In the genomic region with DNA sequence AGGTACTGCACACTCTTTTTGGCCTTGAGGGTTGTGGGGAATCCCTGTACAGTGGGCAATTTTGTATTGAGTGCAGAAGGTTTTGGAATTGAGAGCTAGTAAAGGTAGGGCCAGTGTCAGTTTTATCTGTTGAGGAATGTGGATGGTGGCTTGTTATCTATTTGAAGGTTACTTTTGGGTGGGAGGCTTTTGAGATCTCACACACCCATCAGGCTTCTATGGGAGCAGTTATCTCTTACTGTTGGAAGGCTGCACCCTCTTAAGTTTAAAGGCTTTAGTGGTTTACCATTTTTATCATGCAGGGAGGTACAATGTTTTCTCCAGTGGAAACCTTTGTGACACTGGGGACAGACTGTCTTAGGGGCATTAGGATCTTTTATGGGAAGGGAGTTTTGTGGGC, we compare ENCODE assay signal across 21 mouse cellular contexts. TPM values are rescaled to one million over a fixed set of nuclear protein-coding genes. Genes with fewer than 3 reads are reported as not detected.
DNase-seq lines count a peak whose midpoint lies in the region; ATAC-seq and TF ChIP-seq lines count a peak whose summit lies in the region.
"Had no signal": no experiment of that assay in that cellular context is flagged by ENCODE, and none has a peak within 500 bp of the region (broad histone marks: within the 10 kb centered on the region; RNA-seq: fewer than 3 reads in every experiment).

No protein-coding gene starts in this region.

- no peak for TF ChIP-seq CTCF in MEL (IDR thresholded peaks at IDR 0.05 in 2 of 3, conservative IDR thresholded peaks at IDR 0.05 in 1 of 3; ENCODE audit: control insufficient read depth in 1 of 3, insufficient read depth in 1 of 3, low read depth in 2 of 3, low read length in 3 of 3, poor library complexity in 1 of 3, severe bottlenecking in 1 of 3)

- peaks cover 49 to 50% of the 10 kb centered on the region in 2 experiments for H3K36me3 ChIP-seq in MEL (ENCODE audit: control insufficient read depth in 1 of 2, insufficient read depth in 2 of 2, low read length in 2 of 2)
- peaks cover 69% of the 10 kb centered on the region for H3K36me3 ChIP-seq in liver, embryonic 12.5 days
- H3K36me3 ChIP-seq in liver, embryonic 16.5 days (ENCODE audit: control insufficient read depth, insufficient read depth) = peaks cover 46% of the 10 kb centered on the region

- ATAC-seq in liver, embryonic 12.5 days = peak; percentile 80
- ATAC-seq in liver, embryonic 16.5 days (ENCODE audit: low read depth) = peak; percentile 72
- ATAC-seq: forebrain, embryonic 15.5 days; hindbrain, embryonic 16.5 days had no signal

- H3K4me1 ChIP-seq in MEL (ENCODE audit: control insufficient read depth in 1 of 2, insufficient read depth in 2 of 2, low read length in 2 of 2) = peaks cover 30 to 38% of the 10 kb centered on the region in 2 experiments
- H3K4me1 ChIP-seq in liver, embryonic 12.5 days = peaks cover 77% of the 10 kb centered on the region
- H3K4me1 ChIP-seq in liver, embryonic 16.5 days (ENCODE audit: control insufficient read depth, low read depth, low read length) = peaks cover 52% of the 10 kb centered on the region

- peak overlapping the region; percentile 82 for H3K27ac ChIP-seq in MEL (ENCODE audit: control insufficient read depth, low read depth, low read length)
- peak overlapping the region; percentile 93 for H3K27ac ChIP-seq in liver, embryonic 12.5 days
- H3K27ac ChIP-seq in liver, embryonic 16.5 days (ENCODE audit: low read length) = peak overlapping the region; percentile 80
- H3K27ac ChIP-seq: embryonic facial prominence, embryonic 13.5 days; forebrain, embryonic 15.5 days; heart, embryonic 10.5 days; hindbrain, embryonic 12.5 days had no signal

- H3K27me3 ChIP-seq in MEL (ENCODE audit: control insufficient read depth in 1 of 2, insufficient read depth in 2 of 2, low read length in 2 of 2) = no peaks in the 10 kb centered on the region
- no peaks in the 10 kb centered on the region for H3K27me3 ChIP-seq in liver, embryonic 12.5 days (replicated peaks)
- H3K27me3 ChIP-seq in liver, embryonic 16.5 days (ENCODE audit: control insufficient read depth, insufficient read depth, low read depth, low read length) = no peaks in the 10 kb centered on the region
- H3K27me3 ChIP-seq: CH12.LX; embryonic facial prominence, embryonic 13.5 days; forebrain, embryonic 15.5 days; hindbrain, embryonic 12.5 days had no signal

- no peak for TF ChIP-seq POLR2A in MEL (IDR thresholded peaks at IDR 0.05; ENCODE audit: control insufficient read depth in 1 of 2, insufficient read depth in 1 of 2, low read depth in 1 of 2, low read length in 2 of 2, poor library complexity in 1 of 2)

- no peak overlapping the region for H3K4me3 ChIP-seq in MEL (ENCODE audit: control insufficient read depth in 1 of 2, insufficient read depth in 1 of 2, low read depth in 2 of 2, low read length in 2 of 2)
- peak overlapping the region; percentile 19; the same call in 1 of the 2 replicates for H3K4me3 ChIP-seq in liver, embryonic 12.5 days
- H3K4me3 ChIP-seq in liver, embryonic 16.5 days (ENCODE audit: low read depth, low read length) = peak overlapping the region; percentile 23
- H3K4me3 ChIP-seq: embryonic facial prominence, embryonic 13.5 days; forebrain, embryonic 15.5 days; heart, embryonic 10.5 days; hindbrain, embryonic 12.5 days had no signal

- H3K9me3 ChIP-seq in MEL (replicated peaks; ENCODE audit: insufficient read depth, low read length) = no peaks in the 10 kb centered on the region
- H3K9me3 ChIP-seq in liver, embryonic 12.5 days (replicated peaks) = no peaks in the 10 kb centered on the region
- H3K9me3 ChIP-seq in liver, embryonic 16.5 days (replicated peaks; ENCODE audit: control insufficient read depth, low read length) = no peaks in the 10 kb centered on the region
- H3K9me3 ChIP-seq: embryonic facial prominence, embryonic 13.5 days; forebrain, embryonic 15.5 days; heart, embryonic 10.5 days; hindbrain, embryonic 12.5 days had no signal

- H3K4me2 ChIP-seq in liver, embryonic 12.5 days = peak overlapping the region; percentile 54
- H3K4me2 ChIP-seq in liver, embryonic 16.5 days (ENCODE audit: low read depth, low read length) = peak overlapping the region; percentile 58
- H3K4me2 ChIP-seq: embryonic facial prominence, embryonic 13.5 days; forebrain, embryonic 15.5 days; hindbrain, embryonic 12.5 days had no signal

- no peak for TF ChIP-seq RAD21 in MEL (IDR thresholded peaks at IDR 0.05; ENCODE audit: low read depth, low read length)

- DNase-seq in MEL (ENCODE audit: low read depth, low spot score) = peak; percentile 65
- peak; percentile 68 for DNase-seq in c-Kit-positive CD71-positive TER-119-positive erythroid progenitor cells, embryonic 14.5 days (ENCODE audit: low spot score)
- no peak for DNase-seq in gastrocnemius, postnatal 10 days
- DNase-seq in lung, postnatal 14 days = no peak
- no peak for DNase-seq in thymus, postnatal 10 days (ENCODE audit: low spot score in 2 of 2)
- DNase-seq in lung, postnatal 25 days (ENCODE audit: low spot score) = no peak
- DNase-seq: adrenal gland, adult 8-10 months; cerebellum, adult 18-20 months; cerebellum, adult 9-11 months; cerebellum, postnatal 36 days; heart, adult 18-20 months; heart, postnatal 10 days; heart, postnatal 4 days had no signal

- TF ChIP-seq EP300 in MEL (IDR thresholded peaks at IDR 0.05; ENCODE audit: low read depth in 1 of 2, low read length in 2 of 2) = peak; percentile 82 to 89

- no peak overlapping the region for H3K9ac ChIP-seq in MEL (ENCODE audit: control insufficient read depth, low read depth, low read length, poor library complexity, severe bottlenecking)
- peak overlapping the region; percentile 59 for H3K9ac ChIP-seq in liver, embryonic 12.5 days
- H3K9ac ChIP-seq in liver, embryonic 16.5 days (ENCODE audit: low read depth, low read length) = no peak overlapping the region; the same call in 1 of the 2 replicates
- H3K9ac ChIP-seq: embryonic facial prominence, embryonic 13.5 days; forebrain, embryonic 15.5 days; hindbrain, embryonic 12.5 days had no signal

- H3K79me2 ChIP-seq in MEL (ENCODE audit: control insufficient read depth, insufficient read depth, low read length, poor library complexity) = peaks cover 21% of the 10 kb centered on the region

TF ChIP-seq in MEL, 35 proteins besides CTCF, POLR2A, EP300 and RAD21:
- TF ChIP-seq MAZ (IDR thresholded peaks at IDR 0.05; ENCODE audit: low read depth, low read length) = no peak
- no peak for TF ChIP-seq CHD2 (IDR thresholded peaks at IDR 0.05; ENCODE audit: low read length)
- no peak for TF ChIP-seq KAT2A (conservative IDR thresholded peaks at IDR 0.05; ENCODE audit: low read depth, low read length)
- no peak for TF ChIP-seq POLR2AphosphoS2 (IDR thresholded peaks at IDR 0.05; ENCODE audit: low read length)
- TF ChIP-seq POLR2AphosphoS5 (IDR thresholded peaks at IDR 0.05; ENCODE audit: borderline replicate concordance, low read depth, low read length) = no peak
- no peak for TF ChIP-seq CHD1 (IDR thresholded peaks at IDR 0.05; ENCODE audit: low read depth, low read length)
- TF ChIP-seq ELF1 (IDR thresholded peaks at IDR 0.05; ENCODE audit: low read depth, low read length) = no peak
- no peak for TF ChIP-seq USF2 (IDR thresholded peaks at IDR 0.05; ENCODE audit: borderline replicate concordance in 1 of 2, insufficient read depth in 1 of 2, low read depth in 1 of 2, low read length in 2 of 2)
- peak; percentile 50 for TF ChIP-seq SIN3A (IDR thresholded peaks at IDR 0.05; ENCODE audit: low read length)
- TF ChIP-seq NRF1 (IDR thresholded peaks at IDR 0.05; ENCODE audit: insufficient read depth, low read depth, low read length, poor library complexity, severe bottlenecking) = no peak
- TF ChIP-seq TBP (IDR thresholded peaks at IDR 0.05; ENCODE audit: low read depth, low read length) = no peak
- peak; percentile 74; the same call in 1 of the 2 replicates for TF ChIP-seq RCOR1 (IDR thresholded peaks at IDR 0.05; ENCODE audit: low read depth, low read length)
- peak; percentile 86 for TF ChIP-seq TCF12 (IDR thresholded peaks at IDR 0.05; ENCODE audit: low read depth, low read length)
- TF ChIP-seq HCFC1 (IDR thresholded peaks at IDR 0.05; ENCODE audit: low read depth, low read length) = no peak
- TF ChIP-seq GATA1 (IDR thresholded peaks at IDR 0.05; ENCODE audit: low read depth, low read length) = peak; percentile 92
- TF ChIP-seq ZC3H11A (IDR thresholded peaks at IDR 0.05; ENCODE audit: low read depth, low read length) = no peak
- no peak for TF ChIP-seq MAFK (IDR thresholded peaks at IDR 0.05; ENCODE audit: borderline replicate concordance, low read depth, low read length)
- no peak for TF ChIP-seq ZNF384 (IDR thresholded peaks at IDR 0.05; ENCODE audit: low read depth, low read length)
- TF ChIP-seq NELFE (IDR thresholded peaks at IDR 0.05; ENCODE audit: low read depth, low read length) = no peak
- TF ChIP-seq MYC (IDR thresholded peaks at IDR 0.05; ENCODE audit: low read depth, low read length) = no peak
- TF ChIP-seq USF1 (IDR thresholded peaks at IDR 0.05; ENCODE audit: low read depth, low read length) = no peak
- no peak for TF ChIP-seq SMC3 (IDR thresholded peaks at IDR 0.05; ENCODE audit: low read depth, low read length)
- no peak for TF ChIP-seq ZKSCAN1 (IDR thresholded peaks at IDR 0.05; ENCODE audit: low read depth, low read length)
- no peak for TF ChIP-seq TAL1 (IDR thresholded peaks at IDR 0.05; ENCODE audit: low read length)
- peak; percentile 69 for TF ChIP-seq ETS1 (IDR thresholded peaks at IDR 0.05; ENCODE audit: low read depth, low read length)
- TF ChIP-seq MYB (IDR thresholded peaks at IDR 0.05; ENCODE audit: low read depth, low read length) = peak; percentile 74
- no peak for TF ChIP-seq UBTF (IDR thresholded peaks at IDR 0.05; ENCODE audit: borderline replicate concordance, insufficient read depth, low read depth, low read length)
- no peak for TF ChIP-seq MXI1 (IDR thresholded peaks at IDR 0.05; ENCODE audit: low read depth, low read length)

RNA-seq across cellular contexts. Expression of gene Orc5, which starts 4.9 kb away (rescaled TPM):
- total RNA-seq in MEL (2012; rRNA removed) = 68.0 and 76.5 TPM in 2 replicates
- 10 to 100 TPM in 1 of 2 experiments, not detected in 1; 75.7 TPM for polyA plus RNA-seq in MEL (2012; ENCODE audit: insufficient read depth in 1 of 2, insufficient read length in 2 of 2, low read depth in 1 of 2, low replicate concordance in 2 of 2, missing spikeins in 1 of 2)
- 66.5 and 72.8 TPM in 2 replicates for polyA plus RNA-seq in liver, embryonic 12.5 days (2016; fragmentation: Nextera tagmentation; extraction: Ambion mirVana)
- 47.1 and 49.8 TPM in 2 replicates for polyA plus RNA-seq in liver, embryonic 16.5 days (2015; fragmentation: Nextera tagmentation; extraction: Ambion mirVana)
- total RNA-seq in gastrocnemius, postnatal 10 days (2021) = 10 to 100 TPM in 1 of 2 experiments, 1 to 10 TPM in 1; 8.8 to 11.5 TPM

Comparison
In these comparisons a context has a peak if more than half of its experiments do, and no peak if none do; other contexts are left out.
1. DNase-seq: peak in MEL (single experiment) and c-Kit-positive CD71-positive TER-119-positive erythroid progenitor cells, embryonic 14.5 days (single experiment); none in gastrocnemius, postnatal 10 days (single experiment), lung, postnatal 14 days (single experiment), thymus, postnatal 10 days (0 of 2) and lung, postnatal 25 days (single experiment).
2. H3K4me3 ChIP-seq: peak in liver, embryonic 12.5 days (single experiment) and liver, embryonic 16.5 days (single experiment); none in MEL (0 of 2).
3. Peak in every context shown above with its lines, with median percentiles within 50 percentile points of each other: H3K27ac ChIP-seq.